In genomic region chr11:69389531-69390399, GRCm38 (mm10) we compare ENCODE assay signal across 9 mouse cellular contexts. TPM values are rescaled to one million over a fixed set of nuclear protein-coding genes. Genes with fewer than 3 reads are reported as not detected.
DNase-seq lines count a peak whose midpoint lies in the region; ATAC-seq and TF ChIP-seq lines count a peak whose summit lies in the region.
"Had no signal": no experiment of that assay in that cellular context is flagged by ENCODE, and none has a peak within 500 bp of the region (broad histone marks: within the 10 kb centered on the region; RNA-seq: fewer than 3 reads in every experiment).

No protein-coding gene starts in this region.

- H3K79me2 ChIP-seq in myocyte (ENCODE audit: control insufficient read depth, insufficient read depth), result peaks cover 12% of the 10 kb centered on the region

- WGBS in embryonic facial prominence, embryonic 11.5 days, result 67% methylated on average over 14 of the region's 14 CpGs
- 71% methylated on average over 14 of the region's 14 CpGs for WGBS in embryonic facial prominence, embryonic 10.5 days
- WGBS in kidney, embryonic 14.5 days, result 58% methylated on average over 14 of the region's 14 CpGs

- H3K4me3 ChIP-seq in embryonic facial prominence, embryonic 11.5 days (ENCODE audit: low read depth, low read length), result no peak overlapping the region
- no peak overlapping the region for H3K4me3 ChIP-seq in embryonic facial prominence, embryonic 10.5 days
- H3K4me3 ChIP-seq in kidney, embryonic 14.5 days (ENCODE audit: low read length), result no peak overlapping the region
- no peak overlapping the region for H3K4me3 ChIP-seq in myocyte
- H3K4me3 ChIP-seq: midbrain, embryonic 12.5 days had no signal

- no peak for TF ChIP-seq POLR2A in myocyte (IDR thresholded peaks at IDR 0.05; ENCODE audit: insufficient read length, low read depth)

- H3K27me3 ChIP-seq in embryonic facial prominence, embryonic 11.5 days (ENCODE audit: control insufficient read depth, insufficient read depth, low read length), result no peaks in the 10 kb centered on the region
- H3K27me3 ChIP-seq in embryonic facial prominence, embryonic 10.5 days (replicated peaks; ENCODE audit: low read depth, poor library complexity, severe bottlenecking), result no peaks in the 10 kb centered on the region
- no peaks in the 10 kb centered on the region for H3K27me3 ChIP-seq in kidney, embryonic 14.5 days (ENCODE audit: control insufficient read depth, insufficient read depth, low read length)
- no peaks in the 10 kb centered on the region for H3K27me3 ChIP-seq in myocyte (ENCODE audit: control insufficient read depth, insufficient read depth, insufficient read length)
- H3K27me3 ChIP-seq: midbrain, embryonic 12.5 days had no signal

- DNase-seq in embryonic facial prominence, embryonic 11.5 days (ENCODE audit: low spot score), result no peak
- no peak for DNase-seq in embryonic facial prominence, embryonic 10.5 days (ENCODE audit: low spot score)
- peak; percentile 58 to 75 for DNase-seq in left cerebral cortex, postnatal 10 days (ENCODE audit: extremely low spot score in 1 of 2, low spot score in 2 of 2)
- DNase-seq in left cerebral cortex, adult 11 months (ENCODE audit: low spot score), result no peak
- peak; percentile 90 for DNase-seq in adrenal gland, postnatal 10 days
- DNase-seq in embryo, embryonic 9.5 days (ENCODE audit: extremely low spot score), result no peak

- no peaks in the 10 kb centered on the region for H3K36me3 ChIP-seq in embryonic facial prominence, embryonic 11.5 days (replicated peaks; ENCODE audit: control insufficient read depth, insufficient read depth, low read depth, low read length)
- H3K36me3 ChIP-seq in embryonic facial prominence, embryonic 10.5 days (replicated peaks), result peaks cover 9% of the 10 kb centered on the region
- peaks cover 3% of the 10 kb centered on the region; the same call in 1 of the 2 replicates for H3K36me3 ChIP-seq in kidney, embryonic 14.5 days (ENCODE audit: control insufficient read depth, insufficient read depth, low read length)
- no peaks in the 10 kb centered on the region for H3K36me3 ChIP-seq in myocyte (ENCODE audit: control insufficient read depth, insufficient read depth)

- H3ac ChIP-seq in myocyte (ENCODE audit: control insufficient read depth, insufficient read length), result no peak overlapping the region

- H3K9me3 ChIP-seq in embryonic facial prominence, embryonic 11.5 days (replicated peaks; ENCODE audit: control insufficient read depth, low read length), result no peaks in the 10 kb centered on the region
- H3K9me3 ChIP-seq in embryonic facial prominence, embryonic 10.5 days, result no peaks in the 10 kb centered on the region
- no peaks in the 10 kb centered on the region for H3K9me3 ChIP-seq in kidney, embryonic 14.5 days (ENCODE audit: control insufficient read depth, low read length)
- H3K9me3 ChIP-seq: midbrain, embryonic 12.5 days had no signal

- intact Hi-C loops in left cerebral cortex, postnatal 10 days (cut with DNase I), result loop anchor here (5.0 to 10.0 kb wide), 2 partner anchors 132 to 195 kb away; partner anchors contain the start of gene Alox8

- H3K4me1 ChIP-seq in embryonic facial prominence, embryonic 11.5 days (ENCODE audit: control insufficient read depth, insufficient read depth, low read length), result no peaks in the 10 kb centered on the region; the same call in 1 of the 2 replicates
- peaks cover 13% of the 10 kb centered on the region for H3K4me1 ChIP-seq in embryonic facial prominence, embryonic 10.5 days
- peaks cover 10% of the 10 kb centered on the region; the same call in 1 of the 2 replicates for H3K4me1 ChIP-seq in kidney, embryonic 14.5 days (ENCODE audit: control insufficient read depth, insufficient read depth, low read length)

- H3K27ac ChIP-seq in embryonic facial prominence, embryonic 11.5 days (replicated peaks; ENCODE audit: low read depth, low read length), result no peak overlapping the region; the same call in 1 of the 2 replicates
- H3K27ac ChIP-seq in embryonic facial prominence, embryonic 10.5 days (replicated peaks), result no peak overlapping the region
- H3K27ac ChIP-seq in kidney, embryonic 14.5 days (ENCODE audit: low read depth, low read length), result no peak overlapping the region
- H3K27ac ChIP-seq: midbrain, embryonic 12.5 days had no signal

- no peak overlapping the region for H3K9ac ChIP-seq in embryonic facial prominence, embryonic 11.5 days (replicated peaks; ENCODE audit: low read length)
- no peak overlapping the region for H3K9ac ChIP-seq in kidney, embryonic 14.5 days (ENCODE audit: low read depth, low read length)
- H3K9ac ChIP-seq: midbrain, embryonic 12.5 days had no signal

- no peak overlapping the region for H3K4me2 ChIP-seq in embryonic facial prominence, embryonic 11.5 days (ENCODE audit: low read depth, low read length)
- H3K4me2 ChIP-seq in kidney, embryonic 14.5 days (replicated peaks; ENCODE audit: low read depth, low read length), result no peak overlapping the region
- peak overlapping the region; percentile 42 for H3K4me2 ChIP-seq in myocyte (ENCODE audit: low read depth)
- H3K4me2 ChIP-seq: midbrain, embryonic 12.5 days had no signal

- ATAC-seq in embryonic facial prominence, embryonic 11.5 days (replicated peaks; ENCODE audit: insufficient number of reproducible peaks, low FRiP score, low TSS enrichment, low read depth), result 0 out of 2 replicates have a peak, but pooled peaks have one; percentile 38
- ATAC-seq in kidney, embryonic 14.5 days (ENCODE audit: low FRiP score, low TSS enrichment), result 0 out of 2 replicates have a peak, but pooled peaks have one; percentile 29

TF ChIP-seq in myocyte, 11 proteins besides CTCF, POLR2A, EP300 and RAD21:
- no peak for TF ChIP-seq SRF (IDR thresholded peaks at IDR 0.05; ENCODE audit: control insufficient read depth, insufficient read length, low read depth)
- TF ChIP-seq POLR2AphosphoS2 (IDR thresholded peaks at IDR 0.05; ENCODE audit: insufficient read length, low read depth), result no peak
- no peak for TF ChIP-seq CEBPB (IDR thresholded peaks at IDR 0.05; ENCODE audit: insufficient read depth, poor library complexity, severe bottlenecking)
- TF ChIP-seq USF1 (IDR thresholded peaks at IDR 0.05; ENCODE audit: low read depth), result no peak
- TF ChIP-seq TCF12 (IDR thresholded peaks at IDR 0.05; ENCODE audit: insufficient read depth, poor library complexity, severe bottlenecking), result no peak
- TF ChIP-seq MYOG (IDR thresholded peaks at IDR 0.05; ENCODE audit: control insufficient read depth in 1 of 3, insufficient read depth in 1 of 3, insufficient read length in 2 of 3, low read depth in 2 of 3), result no peak
- no peak for TF ChIP-seq TCF3 (IDR thresholded peaks at IDR 0.05; ENCODE audit: insufficient read length, low read depth)
- TF ChIP-seq E2F4 (IDR thresholded peaks at IDR 0.05; ENCODE audit: insufficient read depth), result no peak
- TF ChIP-seq MYOD1 (IDR thresholded peaks at IDR 0.05; ENCODE audit: control insufficient read depth in 1 of 3, insufficient read length in 2 of 3, low read depth in 2 of 3), result no peak
- no peak for TF ChIP-seq REST (IDR thresholded peaks at IDR 0.05; ENCODE audit: insufficient read depth, insufficient read length)
- no peak for TF ChIP-seq MAX (IDR thresholded peaks at IDR 0.05; ENCODE audit: low read depth)

RNA-seq across cellular contexts. Expression of gene Naa38, which starts 5.5 kb away (rescaled TPM):
- polyA plus RNA-seq in embryonic facial prominence, embryonic 11.5 days (2014; fragmentation: Nextera tagmentation; extraction: Ambion mirVana), result 123 and 135 TPM in 2 replicates
- 136 and 137 TPM in 2 replicates for polyA plus RNA-seq in embryonic facial prominence, embryonic 10.5 days (2016; fragmentation: Nextera tagmentation; extraction: Ambion mirVana)
- total RNA-seq in left cerebral cortex, postnatal 10 days (2021), result 10 to 100 TPM; 84.2 to 85.7 TPM
- total RNA-seq in adrenal gland, postnatal 10 days (2021), result 100 to 1,000 TPM; 124 to 138 TPM
- 172 and 221 TPM in 2 replicates for polyA plus RNA-seq in kidney, embryonic 14.5 days (2014; fragmentation: Nextera tagmentation; extraction: Ambion mirVana)
- polyA plus RNA-seq in myocyte (2012; fragmentation: generic; extraction: Trizol), result 126 TPM

RNA-seq across cellular contexts. Expression of gene Cyb5d1, which starts 5.7 kb away (rescaled TPM):
- polyA plus RNA-seq in embryonic facial prominence, embryonic 11.5 days (2014; fragmentation: Nextera tagmentation; extraction: Ambion mirVana), result 33.3 TPM in 2 replicates
- 49.3 and 50.2 TPM in 2 replicates for polyA plus RNA-seq in embryonic facial prominence, embryonic 10.5 days (2016; fragmentation: Nextera tagmentation; extraction: Ambion mirVana)
- total RNA-seq in left cerebral cortex, postnatal 10 days (2021), result 10 to 100 TPM; 37.9 to 39.8 TPM
- 10 to 100 TPM; 32.4 to 38.9 TPM for total RNA-seq in adrenal gland, postnatal 10 days (2021)
- polyA plus RNA-seq in kidney, embryonic 14.5 days (2014; fragmentation: Nextera tagmentation; extraction: Ambion mirVana), result 11.1 and 23.9 TPM in 2 replicates
- 23.0 TPM for polyA plus RNA-seq in myocyte (2012; fragmentation: generic; extraction: Trizol)

RNA-seq across cellular contexts. Expression of gene Tmem88, which starts 8.3 kb away (rescaled TPM):
- 13.6 and 18.1 TPM in 2 replicates for polyA plus RNA-seq in embryonic facial prominence, embryonic 11.5 days (2014; fragmentation: Nextera tagmentation; extraction: Ambion mirVana)
- 19.8 and 23.1 TPM in 2 replicates for polyA plus RNA-seq in embryonic facial prominence, embryonic 10.5 days (2016; fragmentation: Nextera tagmentation; extraction: Ambion mirVana)
- total RNA-seq in left cerebral cortex, postnatal 10 days (2021), result 1 to 10 TPM; 2.8 to 3.0 TPM
- total RNA-seq in adrenal gland, postnatal 10 days (2021), result 10 to 100 TPM; 29.1 to 33.0 TPM
- 36.8 and 39.6 TPM in 2 replicates for polyA plus RNA-seq in kidney, embryonic 14.5 days (2014; fragmentation: Nextera tagmentation; extraction: Ambion mirVana)
- 0.16 TPM for polyA plus RNA-seq in myocyte (2012; fragmentation: generic; extraction: Trizol)

RNA-seq across cellular contexts. Expression of gene Chd3, which starts 20.6 kb away (rescaled TPM):
- 48.0 and 52.1 TPM in 2 replicates for polyA plus RNA-seq in embryonic facial prominence, embryonic 11.5 days (2014; fragmentation: Nextera tagmentation; extraction: Ambion mirVana)
- polyA plus RNA-seq in embryonic facial prominence, embryonic 10.5 days (2016; fragmentation: Nextera tagmentation; extraction: Ambion mirVana), result 46.2 and 55.9 TPM in 2 replicates
- total RNA-seq in left cerebral cortex, postnatal 10 days (2021), result 100 to 1,000 TPM; 525 to 527 TPM
- total RNA-seq in adrenal gland, postnatal 10 days (2021), result 100 to 1,000 TPM in 1 of 2 experiments, 10 to 100 TPM in 1; 93.8 to 128 TPM
- polyA plus RNA-seq in kidney, embryonic 14.5 days (2014; fragmentation: Nextera tagmentation; extraction: Ambion mirVana), result 56.7 and 59.7 TPM in 2 replicates
- 148 TPM for polyA plus RNA-seq in myocyte (2012; fragmentation: generic; extraction: Trizol)

RNA-seq across cellular contexts. Expression of gene Kdm6b, which starts 23.7 kb away (rescaled TPM):
- 25.9 and 26.2 TPM in 2 replicates for polyA plus RNA-seq in embryonic facial prominence, embryonic 11.5 days (2014; fragmentation: Nextera tagmentation; extraction: Ambion mirVana)
- polyA plus RNA-seq in embryonic facial prominence, embryonic 10.5 days (2016; fragmentation: Nextera tagmentation; extraction: Ambion mirVana), result 39.8 and 39.9 TPM in 2 replicates
- 10 to 100 TPM; 42.7 to 43.9 TPM for total RNA-seq in left cerebral cortex, postnatal 10 days (2021)
- 10 to 100 TPM; 49.0 to 53.4 TPM for total RNA-seq in adrenal gland, postnatal 10 days (2021)
- 36.1 and 37.4 TPM in 2 replicates for polyA plus RNA-seq in kidney, embryonic 14.5 days (2014; fragmentation: Nextera tagmentation; extraction: Ambion mirVana)
- 31.0 TPM for polyA plus RNA-seq in myocyte (2012; fragmentation: generic; extraction: Trizol)

Comparison
In these comparisons a context has a peak if more than half of its experiments do, and no peak if none do; other contexts are left out.
1. DNase-seq: peak in left cerebral cortex, postnatal 10 days (2 of 2) and adrenal gland, postnatal 10 days (single experiment); none in embryonic facial prominence, embryonic 11.5 days (single experiment), embryonic facial prominence, embryonic 10.5 days (single experiment), left cerebral cortex, adult 11 months (single experiment) and embryo, embryonic 9.5 days (single experiment).
2. RNA of gene Tmem88, which starts 8.3 kb away (polyA plus RNA-seq): 36.8 to 39.6 TPM in kidney, embryonic 14.5 days, 19.8 to 23.1 TPM in embryonic facial prominence, embryonic 10.5 days and 13.6 to 18.1 TPM in embryonic facial prominence, embryonic 11.5 days; 0.16 TPM in myocyte (single experiment); every median in the first group is over 10 times any median in the second.